Mouse (Mus musculus): ENCODE data around the gene Tulp3. TPM values are rescaled to one million over a fixed set of nuclear protein-coding genes. Genes with fewer than 3 reads are reported as not detected.

Gene Tulp3
- polyA plus RNA-seq, 1 experiment: not detected

GRCm38 (mm10) chr6:128275506-128276064 is 80.1 kb downstream of the Tulp3 start:
- Histone ChIP-seq H3K4me3 (ENCODE audit: insufficient read depth, low read depth, low read length) (no peak overlapping the region), H3K27ac (ENCODE audit: insufficient read depth, low read depth, low read length) (no peak overlapping the region), H3K4me1 (ENCODE audit: control insufficient read depth, insufficient read depth, low read length) (peaks cover 10% of the 10 kb centered on the region; the same call in 1 of the 2 replicates)
- WGBS: 83% methylated on average over 8 of the region's 8 CpGs
- TF ChIP-seq POLR2A (IDR thresholded peaks at IDR 0.05; ENCODE audit: insufficient read depth, low read depth, low read length): no peak
- no peak for TF ChIP-seq CTCF (IDR thresholded peaks at IDR 0.05; ENCODE audit: insufficient read depth, low read depth, low read length)

GRCm38 (mm10) chr6:128273507-128273906 is 82.1 kb downstream of the Tulp3 start:
- Histone ChIP-seq H3K4me3 (ENCODE audit: insufficient read depth, low read depth, low read length) (no peak overlapping the region), H3K27ac (ENCODE audit: insufficient read depth, low read depth, low read length) (no peak overlapping the region), H3K4me1 (ENCODE audit: control insufficient read depth, insufficient read depth, low read length) (peaks cover 10% of the 10 kb centered on the region; the same call in 1 of the 2 replicates)
- 83% methylated on average over 1 of the region's 1 CpGs for WGBS
- TF ChIP-seq POLR2A (IDR thresholded peaks at IDR 0.05; ENCODE audit: insufficient read depth, low read depth, low read length) (no peak), CTCF (IDR thresholded peaks at IDR 0.05; ENCODE audit: insufficient read depth, low read depth, low read length) (no peak)

- 97% methylated on average over 17 of the region's 17 CpGs for WGBS
- Histone ChIP-seq H3K4me3 (ENCODE audit: insufficient read depth, low read depth, low read length) (no peak overlapping the region), H3K27ac (ENCODE audit: insufficient read depth, low read depth, low read length) (no peak overlapping the region), H3K4me1 (ENCODE audit: control insufficient read depth, insufficient read depth, low read length) (peaks cover 10% of the 10 kb centered on the region; the same call in 1 of the 2 replicates)
- TF ChIP-seq CTCF (IDR thresholded peaks at IDR 0.05; ENCODE audit: insufficient read depth, low read depth, low read length): no peak
- TF ChIP-seq POLR2A (IDR thresholded peaks at IDR 0.05; ENCODE audit: insufficient read depth, low read depth, low read length): no peak
Observed at GRCm38 (mm10) chr6:128272754-128273153, 82.9 kb downstream of the Tulp3 start.

Other genes with a start within 250 kb of the Tulp3 start
- gene Tspan9, start 212.3 kb downstream of the Tulp3 start, polyA plus RNA-seq (2012; ENCODE audit: insufficient read depth, insufficient read length, low replicate concordance, missing spikeins): not detected in 2 replicates
- gene Tead4, start 55.0 kb downstream of the Tulp3 start, polyA plus RNA-seq (2012; ENCODE audit: insufficient read depth, insufficient read length, low replicate concordance, missing spikeins): not detected in 2 replicates
- not detected in 2 replicates for gene Rhno1, start 7.1 kb upstream of the Tulp3 start, polyA plus RNA-seq (2012; ENCODE audit: insufficient read depth, insufficient read length, low replicate concordance, missing spikeins)
- not detected in 2 replicates for gene Foxm1, start 7.1 kb upstream of the Tulp3 start, polyA plus RNA-seq (2012; ENCODE audit: insufficient read depth, insufficient read length, low replicate concordance, missing spikeins)
- gene Tex52, start 19.6 kb upstream of the Tulp3 start, polyA plus RNA-seq (2012; ENCODE audit: insufficient read depth, insufficient read length, low replicate concordance, missing spikeins): not detected in 2 replicates
- not detected in 2 replicates for gene Gm44596, start 19.7 kb upstream of the Tulp3 start, polyA plus RNA-seq (2012; ENCODE audit: insufficient read depth, insufficient read length, low replicate concordance, missing spikeins)
- not detected in 2 replicates for gene Nrip2, start 43.4 kb upstream of the Tulp3 start, polyA plus RNA-seq (2012; ENCODE audit: insufficient read depth, insufficient read length, low replicate concordance, missing spikeins)
- gene Itfg2, start 69.1 kb upstream of the Tulp3 start, polyA plus RNA-seq (2012; ENCODE audit: insufficient read depth, insufficient read length, low replicate concordance, missing spikeins): not detected in 2 replicates
- gene Fkbp4, start 82.8 kb upstream of the Tulp3 start, polyA plus RNA-seq (2012; ENCODE audit: insufficient read depth, insufficient read length, low replicate concordance, missing spikeins): not detected in 2 replicates
- gene Pzp, start 170.9 kb upstream of the Tulp3 start, polyA plus RNA-seq (2012; ENCODE audit: insufficient read depth, insufficient read length, low replicate concordance, missing spikeins): not detected in 2 replicates
- gene A2ml1, start 225.8 kb upstream of the Tulp3 start, polyA plus RNA-seq (2012; ENCODE audit: insufficient read depth, insufficient read length, low replicate concordance, missing spikeins): not detected in 2 replicates

Measured in olfactory bulb, adult 2 months (tissue).